Mouse (Mus musculus) brain, embryonic 14.5 days (tissue): ENCODE results near the gene Plekha6. TPM values are rescaled to one million over a fixed set of nuclear protein-coding genes. Genes with fewer than 3 reads are reported as not detected.
A peak's percentile ranks its signal among the peaks of the same experiment; 100 is the strongest.

Experiments
- DNase-seq: peaks from one replicate; pipeline ENCODE4 v3.0.0-alpha.2; 2011; ENCODE audit warnings: low read depth
- CTCF ChIP-seq: fragments of 200-500 bp; IDR thresholded peaks from 2 replicates; pipeline ENCODE4 v1.5.1; 2012; ENCODE audit warnings: inconsistent platforms, mild to moderate bottlenecking, moderate library complexity, borderline replicate concordance; ENCODE audit not compliant: insufficient read depth, insufficient read length; ENCODE audit errors: extremely low read depth
- POLR2A ChIP-seq: fragments of 200-500 bp; IDR thresholded peaks from 2 replicates; pipeline ENCODE4 v1.6.1; 2012; ENCODE audit warnings: mild to moderate bottlenecking, inconsistent platforms, borderline replicate concordance; ENCODE audit not compliant: poor library complexity, insufficient read depth, insufficient read length, severe bottlenecking; ENCODE audit errors: extremely low read depth
- polyA plus RNA-seq: library from polyadenylated mRNA; depleted of rRNA; stranded (reverse); fragments of >200 nt; gene quantifications from 2 replicates; pipeline ENCODE4 v1.2.3, GENCODE M21; 2012

The Plekha6 gene
- polyA plus RNA-seq, 1 experiment = 78.3 TPM

- TF ChIP-seq CTCF (no peak), POLR2A (no peak)
- DNase-seq = no peak
Measured at GRCm38 (mm10) chr1:133147324-133147723, 16.7 kb upstream of the Plekha6 start.

- no peak for DNase-seq
Measured at GRCm38 (mm10) chr1:133148122-133148521, 15.9 kb upstream of the Plekha6 start.

GRCm38 (mm10) chr1:133150556-133150955 is 13.5 kb upstream of the Plekha6 start:
- DNase-seq = no peak
- no peak for TF ChIP-seq POLR2A
- no peak for TF ChIP-seq CTCF

More at GRCm38 (mm10) chr1:133148122-133148521, 15.9 kb upstream of the Plekha6 start:
- TF ChIP-seq POLR2A (no peak), CTCF (no peak)

GRCm38 (mm10) chr1:133152213-133152612 is 11.8 kb upstream of the Plekha6 start:
- DNase-seq = no peak
- TF ChIP-seq CTCF (no peak), POLR2A (no peak)

- TF ChIP-seq POLR2A (no peak), CTCF (no peak)
- DNase-seq = no peak
Measured at GRCm38 (mm10) chr1:133155270-133155669, 8.7 kb upstream of the Plekha6 start.

- no peak for TF ChIP-seq POLR2A
- no peak for TF ChIP-seq CTCF
- peak; percentile 86 for DNase-seq
Measured at GRCm38 (mm10) chr1:133159128-133159564, 4.9 kb upstream of the Plekha6 start.

- DNase-seq = no peak
- TF ChIP-seq CTCF (no peak), POLR2A (no peak)
Measured at GRCm38 (mm10) chr1:133161559-133161958, 2.5 kb upstream of the Plekha6 start.

GRCm38 (mm10) chr1:133162046-133162445 is 2.0 kb upstream of the Plekha6 start:
- no peak for DNase-seq
- TF ChIP-seq CTCF (no peak), POLR2A (no peak)

GRCm38 (mm10) chr1:133162981-133163380 is 1.0 kb upstream of the Plekha6 start:
- TF ChIP-seq POLR2A (no peak), CTCF (no peak)
- DNase-seq = no peak

GRCm38 (mm10) chr1:133164591-133165011 is 591 bp downstream of the Plekha6 start:
- DNase-seq = peak; percentile 44

GRCm38 (mm10) chr1:133165111-133165510 is 1.1 kb downstream of the Plekha6 start:
- no peak for DNase-seq
- TF ChIP-seq CTCF (no peak), POLR2A (no peak)

More at GRCm38 (mm10) chr1:133164591-133165011, 591 bp downstream of the Plekha6 start:
- no peak for TF ChIP-seq CTCF
- TF ChIP-seq POLR2A = no peak

- peak; percentile 34 for DNase-seq
- TF ChIP-seq CTCF (no peak), POLR2A (no peak)
Measured at GRCm38 (mm10) chr1:133168318-133169060, 4.5 kb downstream of the Plekha6 start.
